Mouse (Mus musculus): ENCODE results near the gene Col23a1.

Gene Col23a1

DNA sequence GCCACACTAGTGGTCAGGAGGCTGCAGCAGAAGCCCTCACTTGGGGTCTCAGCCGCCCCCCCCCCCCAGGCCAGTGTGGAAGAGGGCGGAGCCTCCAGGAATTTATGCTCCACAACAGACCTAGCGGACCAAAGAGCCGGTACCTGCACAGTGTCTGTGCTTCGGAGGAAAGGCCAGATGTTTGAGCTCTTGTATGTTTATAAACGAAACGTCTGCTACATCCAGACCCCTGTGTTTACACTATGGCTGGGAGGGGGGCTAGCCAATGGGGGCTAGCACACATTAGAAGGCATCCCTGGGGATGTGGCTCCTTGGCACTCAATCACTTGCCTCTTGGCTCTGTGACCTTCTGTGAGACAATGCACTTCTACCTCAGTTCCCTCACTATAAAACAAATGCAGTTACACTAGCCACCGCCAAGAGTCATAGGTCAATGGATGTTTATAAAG is 99.2 kb downstream of the Col23a1 start:
- DNase-seq (ENCODE audit: low read depth) = no peak

DNA sequence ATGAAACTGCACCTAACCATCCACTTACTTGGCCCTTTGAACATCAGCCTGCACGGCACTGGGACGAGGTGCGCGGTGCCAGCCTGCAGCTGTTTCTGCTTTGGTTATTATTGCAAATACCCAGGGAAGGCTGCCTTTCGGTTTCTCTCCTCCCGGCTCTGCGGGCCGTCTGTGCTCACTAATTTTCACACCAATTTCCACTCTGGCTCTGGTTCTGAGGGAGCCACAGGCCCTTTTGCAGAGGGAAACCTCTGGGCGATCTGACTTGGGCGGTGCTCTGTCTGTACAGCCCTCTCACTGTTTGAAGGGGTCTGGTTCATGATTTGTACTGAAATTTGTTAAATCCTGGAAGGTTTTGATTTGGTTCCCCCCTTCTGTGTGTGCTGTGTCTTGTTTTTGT is 100.0 kb downstream of the Col23a1 start:
- DNase-seq (ENCODE audit: low read depth) = no peak

DNA sequence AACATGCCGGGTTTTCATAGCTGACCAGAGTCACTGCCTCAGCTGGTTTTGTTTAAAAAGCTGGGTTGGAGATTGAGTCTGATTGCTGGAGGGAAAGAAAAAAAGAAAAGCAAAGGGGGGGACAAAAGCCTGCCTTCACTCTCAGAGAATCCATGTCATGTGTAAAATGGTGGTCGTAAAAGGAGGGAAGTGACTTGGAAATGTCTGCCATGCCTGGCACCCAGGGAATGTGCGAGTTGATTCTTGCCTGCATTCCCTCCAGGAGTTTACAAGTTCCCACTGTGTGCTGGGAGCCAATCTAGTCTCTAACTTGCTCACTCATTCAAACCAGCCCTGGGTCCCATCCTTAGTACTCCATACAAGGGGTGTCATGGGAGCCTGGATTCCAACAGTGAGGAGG is 100.8 kb downstream of the Col23a1 start:
- DNase-seq (ENCODE audit: low read depth) = no peak

DNA sequence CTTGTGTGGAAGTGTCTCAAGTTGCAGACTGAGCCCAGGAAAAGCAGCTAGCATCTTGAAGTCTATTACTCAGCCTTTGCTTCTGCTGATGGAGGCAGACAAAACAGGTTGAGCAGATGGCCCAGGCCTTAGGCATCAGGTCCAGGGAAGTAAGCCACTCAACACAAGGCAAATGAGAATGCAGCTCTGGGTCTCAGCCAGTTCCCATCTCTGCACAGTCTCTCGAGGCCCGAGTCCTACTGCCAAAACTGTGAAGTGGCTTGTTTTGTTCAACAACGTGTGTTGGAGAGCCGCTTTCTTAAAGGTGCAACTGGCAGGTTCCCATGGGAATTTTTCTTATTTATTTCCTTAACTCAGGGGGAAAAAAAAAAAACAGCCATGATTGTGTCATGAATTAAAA is 101.8 kb downstream of the Col23a1 start:
- DNase-seq (ENCODE audit: low read depth) = no peak

DNA sequence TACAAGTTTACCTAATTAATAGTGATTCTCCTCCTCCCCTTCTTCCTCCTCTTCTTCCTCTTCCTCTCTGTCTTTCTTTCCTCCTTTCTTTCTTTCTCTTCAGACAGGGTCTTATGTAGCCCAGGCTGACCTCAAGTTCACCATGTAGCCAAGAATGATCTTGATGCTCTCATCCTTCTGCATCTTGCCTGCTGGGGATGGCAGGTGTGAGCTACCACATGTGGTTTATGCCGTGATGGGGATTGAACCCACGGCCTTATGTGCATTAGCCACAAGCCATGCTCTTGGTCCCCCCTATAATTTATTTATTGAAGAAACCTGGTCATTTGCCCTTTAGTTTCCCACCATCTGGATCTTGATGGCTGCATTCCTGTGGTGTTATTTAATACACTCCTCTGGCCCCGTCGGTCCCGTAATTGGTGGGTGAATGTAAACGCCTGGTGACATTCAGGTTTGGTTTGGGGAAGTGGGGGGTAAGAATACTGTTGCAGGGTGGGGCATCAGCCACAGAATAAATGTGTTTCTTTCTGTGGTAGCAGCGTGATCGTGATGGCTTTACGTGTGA is 104.7 kb downstream of the Col23a1 start:
- no peak for DNase-seq (ENCODE audit: low read depth)

DNA sequence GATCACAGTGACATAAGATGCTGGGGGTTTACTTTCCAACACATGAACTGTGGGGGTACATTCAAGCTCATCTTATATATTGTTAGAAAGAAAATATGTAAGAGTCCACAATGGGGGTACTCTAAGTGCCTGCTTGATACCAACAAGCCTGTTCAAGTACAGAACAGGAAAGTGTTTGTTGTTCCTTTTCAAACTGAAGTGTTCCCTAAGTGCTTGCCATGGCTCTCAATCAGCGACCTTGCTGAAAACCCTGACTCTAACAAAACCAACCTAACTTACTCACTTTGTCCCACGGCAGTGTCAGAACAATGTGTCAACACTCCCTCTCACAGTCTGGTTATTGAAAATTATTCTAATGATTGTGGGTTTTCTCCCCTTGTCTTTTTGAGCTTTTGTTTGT is 106.7 kb downstream of the Col23a1 start:
- no peak for DNase-seq (ENCODE audit: low read depth)

DNA sequence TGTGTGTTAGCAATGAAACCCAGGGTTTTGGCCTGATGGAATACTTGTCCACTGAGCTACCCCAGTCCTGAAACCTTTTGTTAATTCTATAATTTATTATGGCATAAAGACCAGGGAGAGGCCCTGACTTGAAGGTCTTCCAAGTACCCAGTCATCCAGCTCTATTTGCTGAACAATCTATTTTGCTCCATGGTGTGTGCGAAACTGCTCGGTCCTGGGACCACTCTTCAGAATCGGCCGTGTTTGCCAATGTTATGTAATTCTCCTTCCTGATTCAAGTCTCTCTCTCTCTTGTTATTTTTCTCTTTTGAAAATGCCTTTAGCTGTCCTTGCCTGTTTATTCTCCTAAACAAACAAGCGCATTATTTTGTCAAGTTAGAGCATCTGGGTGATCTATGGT is 108.4 kb downstream of the Col23a1 start:
- no peak for DNase-seq (ENCODE audit: low read depth)

DNA sequence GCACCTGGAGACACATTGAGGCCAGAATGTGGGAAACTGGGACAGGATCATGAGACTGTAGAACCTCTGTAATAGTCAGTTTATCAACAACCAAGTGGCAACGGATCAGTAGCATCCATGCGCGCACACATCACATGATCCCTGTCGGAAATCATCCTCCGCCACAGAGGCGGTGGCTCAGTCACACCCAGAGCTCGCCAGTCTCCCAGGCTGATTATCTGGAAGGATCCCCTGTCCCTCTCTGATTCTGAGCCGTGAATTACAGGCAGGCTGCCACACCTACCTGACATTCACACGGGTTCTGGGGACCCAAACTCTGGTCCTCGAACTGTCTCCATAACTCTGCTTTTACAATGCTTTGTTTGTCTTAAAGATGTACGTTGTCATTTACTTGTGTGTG is 110.6 kb downstream of the Col23a1 start:
- no peak for DNase-seq (ENCODE audit: low read depth)

DNA sequence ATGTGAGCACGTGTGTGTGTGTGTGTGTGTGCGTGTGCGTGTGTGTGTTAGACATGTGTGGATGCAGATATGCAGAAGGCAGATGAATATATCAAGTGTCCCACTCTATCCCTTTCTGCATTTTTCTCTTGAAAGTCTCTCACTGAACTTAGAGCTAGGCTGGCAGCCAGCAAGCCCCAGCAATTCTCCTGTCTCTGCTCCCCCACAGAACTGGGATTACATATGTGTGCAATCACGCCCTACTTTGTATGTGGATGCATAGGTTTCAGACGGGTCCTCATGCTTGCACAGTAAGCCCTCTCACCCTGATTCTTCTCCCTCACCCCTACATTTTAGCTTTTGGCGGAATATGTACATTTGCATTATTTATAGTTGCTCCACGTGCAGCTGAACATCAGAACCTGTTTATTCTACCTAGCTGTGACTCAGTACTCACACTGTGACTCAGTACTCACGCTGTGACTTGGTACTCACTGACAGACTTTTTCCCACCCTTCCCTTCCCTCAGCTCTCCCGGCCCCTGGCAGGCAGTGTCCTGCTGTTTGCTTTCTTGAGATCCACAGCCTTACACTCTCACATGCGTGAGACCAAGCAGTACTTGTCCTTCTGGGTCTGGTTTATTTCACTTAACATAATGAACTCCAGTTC is 111.9 kb downstream of the Col23a1 start:
- DNase-seq (ENCODE audit: low read depth) = no peak

DNA sequence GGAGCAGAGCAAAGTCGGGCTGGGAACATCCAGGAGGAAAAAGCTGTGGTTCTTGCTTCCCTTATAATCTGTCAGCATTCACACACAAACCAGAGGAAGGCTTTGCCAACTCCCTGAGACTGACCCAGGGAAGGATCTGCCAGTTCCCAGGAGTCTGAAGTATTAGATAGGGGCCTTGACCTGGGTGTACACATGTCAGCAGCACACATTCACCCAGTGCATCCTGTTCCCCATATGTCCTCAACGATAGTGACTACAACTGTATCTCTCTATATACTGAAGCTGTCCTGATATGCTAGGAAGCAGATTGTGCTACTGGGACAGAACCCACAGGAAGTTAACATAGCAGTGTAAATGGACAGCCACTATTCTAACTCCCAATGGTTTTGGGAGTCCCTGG is 114.2 kb downstream of the Col23a1 start:
- DNase-seq (ENCODE audit: low read depth) = no peak

DNA sequence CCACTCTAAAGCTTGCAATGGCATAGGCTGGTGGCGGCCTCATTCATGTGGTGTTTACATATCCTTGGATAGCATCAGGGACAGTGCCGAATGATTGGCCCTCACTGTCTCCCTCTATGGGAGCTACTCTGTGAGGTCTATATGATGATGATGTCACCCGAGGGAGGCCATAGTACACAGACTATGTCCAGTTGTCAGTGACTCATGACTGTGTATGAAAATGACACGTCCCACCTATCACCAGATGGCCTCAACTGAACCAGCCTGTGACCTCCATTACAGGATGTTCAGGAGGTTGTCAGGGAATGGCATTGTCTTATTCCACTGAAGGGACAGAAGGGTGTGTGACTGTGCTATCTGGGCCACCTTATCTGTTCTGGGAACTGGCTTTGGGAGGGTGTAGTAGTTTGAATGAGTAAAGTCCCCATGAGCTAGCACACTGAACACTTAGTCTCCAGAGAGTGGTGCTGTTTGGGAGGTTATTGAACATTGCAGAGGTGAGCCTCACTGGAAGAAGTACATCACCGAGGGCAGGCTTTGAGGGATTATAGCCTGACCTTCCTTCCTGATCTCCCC is 115.2 kb downstream of the Col23a1 start:
- DNase-seq (ENCODE audit: low read depth) = peak; percentile 5

DNA sequence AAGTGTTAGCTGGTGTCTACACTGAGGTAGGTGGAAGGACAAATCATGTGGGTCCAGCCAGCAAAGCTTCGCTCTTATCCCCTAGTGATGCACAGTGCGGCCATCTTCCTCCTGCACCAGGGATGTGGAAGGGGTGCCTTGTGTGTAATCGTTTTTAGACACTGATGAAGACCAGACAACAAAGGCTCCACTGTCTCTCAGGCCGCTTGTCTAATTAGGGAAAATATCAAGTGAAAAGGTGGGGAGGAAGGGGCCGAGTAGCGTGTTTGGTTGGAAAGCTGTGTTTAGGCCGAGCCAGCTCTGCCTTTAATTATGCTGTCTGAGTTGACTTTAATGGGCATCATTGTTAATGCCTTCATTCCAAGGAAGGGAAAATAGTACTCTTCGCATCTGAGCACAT is 116.8 kb downstream of the Col23a1 start:
- no peak for DNase-seq (ENCODE audit: low read depth)

DNA sequence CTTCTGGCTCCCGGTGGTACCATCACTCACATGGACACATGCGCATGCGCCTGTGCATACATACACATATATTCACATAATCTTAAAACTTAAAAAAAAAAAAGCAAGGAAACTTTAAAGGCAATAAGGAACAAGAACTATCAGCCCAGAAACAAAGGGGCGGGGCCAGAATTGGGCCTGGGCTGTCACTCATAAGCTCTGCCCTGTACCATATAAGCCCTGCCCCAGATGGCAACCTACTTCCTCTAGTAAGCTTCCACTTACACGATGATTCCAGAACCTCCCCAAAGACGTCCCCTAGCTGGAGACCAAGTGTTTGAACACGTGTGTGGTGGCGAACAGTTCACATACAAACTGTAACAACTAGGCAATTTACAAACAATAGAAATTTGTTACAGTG is 117.6 kb downstream of the Col23a1 start:
- peak; percentile 25 for DNase-seq (ENCODE audit: low read depth)

DNA sequence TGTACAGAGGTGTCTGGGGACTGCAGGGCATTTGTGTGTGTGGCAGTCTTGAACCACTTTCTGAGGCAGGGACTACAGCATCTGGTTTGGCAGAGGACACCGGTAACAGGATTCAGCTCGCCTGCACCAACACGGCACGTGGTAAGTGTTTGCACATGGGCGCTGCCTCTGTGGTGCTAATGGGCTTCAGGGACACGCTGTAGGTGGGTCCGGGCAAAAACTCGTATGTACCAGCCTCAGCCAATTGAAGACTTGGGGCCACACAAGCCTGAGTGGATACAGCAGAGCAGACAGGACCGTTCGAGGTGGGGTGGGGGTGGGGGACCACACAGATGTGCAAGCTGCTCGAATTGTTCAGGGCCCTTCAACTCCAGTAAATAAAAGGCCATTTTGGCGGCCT is 121.1 kb downstream of the Col23a1 start:
- DNase-seq (ENCODE audit: low read depth) = no peak

DNA sequence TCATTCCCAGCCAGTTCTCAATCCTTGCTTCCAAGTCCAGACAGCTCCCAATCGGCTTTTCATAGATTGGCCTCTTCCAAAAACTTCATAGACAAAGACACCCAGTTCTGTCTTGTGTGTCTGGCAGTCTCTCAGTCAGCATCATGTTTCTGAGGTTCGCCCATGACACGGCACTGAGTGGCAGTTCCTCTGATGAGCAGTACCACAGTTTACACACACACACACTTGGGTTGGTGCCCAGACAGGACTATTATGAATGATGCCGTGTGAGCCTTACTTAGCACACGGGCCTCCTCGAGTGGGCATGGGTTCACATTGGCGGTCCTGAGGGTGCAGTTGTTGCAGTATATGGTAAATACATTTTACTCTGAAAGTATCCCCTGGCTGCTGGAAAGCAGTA is 124.8 kb downstream of the Col23a1 start:
- DNase-seq (ENCODE audit: low read depth) = no peak

DNA sequence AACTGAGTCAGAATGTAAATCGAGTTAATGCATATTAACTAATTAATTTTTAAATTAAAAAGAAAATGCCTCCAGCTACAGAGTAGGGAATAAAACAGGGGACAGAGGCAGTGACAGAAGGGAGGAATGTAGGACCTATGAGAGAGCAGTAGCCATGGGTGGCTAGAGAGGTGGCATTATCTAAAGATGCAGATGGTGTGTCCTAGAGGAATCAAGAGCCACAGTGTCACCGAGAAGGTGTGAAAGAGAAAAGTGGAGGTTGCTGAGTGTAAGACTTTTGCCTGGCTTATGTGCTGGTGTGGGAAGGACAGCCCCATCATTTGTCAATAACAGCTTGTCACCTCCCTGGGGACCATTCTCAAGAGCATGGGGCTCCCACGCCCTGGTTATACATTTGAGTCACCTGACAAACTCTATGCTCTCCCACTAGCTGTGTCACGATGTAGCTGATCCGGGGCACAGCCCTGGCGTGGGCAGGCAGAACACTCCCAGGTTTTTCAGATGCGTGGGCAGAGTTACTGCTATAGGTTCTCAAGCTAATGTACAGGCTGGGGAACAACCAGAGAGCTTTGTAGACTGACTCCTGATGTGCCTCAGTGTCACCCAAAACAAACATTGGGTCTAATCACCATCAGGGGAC is 125.4 kb downstream of the Col23a1 start:
- DNase-seq (ENCODE audit: low read depth) = no peak

DNA sequence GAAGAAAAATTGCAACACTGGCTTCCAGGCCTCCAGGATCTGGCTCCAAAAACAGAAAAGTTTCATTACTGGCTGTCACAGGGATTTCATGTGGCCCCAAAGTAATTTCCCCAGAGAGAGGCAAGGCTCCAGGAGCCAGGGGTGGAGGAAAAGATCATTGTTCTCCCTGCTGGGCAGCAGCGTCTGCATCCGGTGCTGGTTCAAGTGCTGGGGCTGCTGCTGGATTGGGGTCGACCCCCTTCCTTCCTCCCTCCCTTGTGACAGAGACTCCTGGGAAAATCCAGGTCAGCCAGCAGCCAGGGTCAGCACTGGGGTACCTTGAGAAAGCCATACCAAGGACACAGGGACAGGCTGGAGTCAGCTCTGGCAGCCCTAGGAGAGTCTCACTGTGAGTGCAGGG is 129.1 kb downstream of the Col23a1 start:
- DNase-seq (ENCODE audit: low read depth) = no peak

DNA sequence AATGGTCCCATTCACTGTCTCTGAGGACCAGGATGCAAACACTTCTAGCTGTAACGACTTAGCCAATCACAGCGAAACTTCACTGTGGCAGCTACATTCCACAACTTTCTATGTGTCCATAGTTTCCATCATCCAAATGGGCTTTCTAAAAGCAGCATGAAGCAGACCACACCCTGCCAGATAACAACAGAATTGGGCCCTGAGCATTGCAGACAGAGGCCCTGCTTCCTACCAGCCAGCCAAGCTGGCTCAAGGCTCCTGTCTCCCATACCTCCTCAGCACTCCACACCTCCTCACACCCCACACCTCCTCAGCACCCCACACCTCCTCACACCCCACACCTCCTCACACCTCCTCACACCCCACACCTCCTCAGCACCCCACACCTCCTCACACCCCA is 132.2 kb downstream of the Col23a1 start:
- no peak for DNase-seq (ENCODE audit: low read depth)

DNA sequence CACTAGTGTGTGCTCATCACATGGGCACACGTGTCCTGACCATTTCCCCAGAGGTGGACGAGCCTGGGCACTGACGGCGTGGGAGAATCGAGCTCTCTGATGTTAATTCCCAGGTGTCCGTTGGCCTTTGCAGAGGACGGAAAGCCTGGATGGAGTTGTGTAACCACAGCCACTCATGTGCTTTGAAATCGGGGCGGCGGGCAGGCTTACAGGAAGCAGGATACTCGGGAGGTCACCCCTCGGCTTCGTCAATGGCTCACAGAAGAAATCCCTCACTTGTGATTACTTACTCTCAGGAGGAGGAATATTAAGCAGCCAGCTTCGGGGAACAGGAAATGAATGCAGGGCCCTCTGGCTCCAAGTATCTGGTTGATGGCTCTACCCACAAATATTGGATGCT is 133.0 kb downstream of the Col23a1 start:
- no peak for DNase-seq (ENCODE audit: low read depth)

DNA sequence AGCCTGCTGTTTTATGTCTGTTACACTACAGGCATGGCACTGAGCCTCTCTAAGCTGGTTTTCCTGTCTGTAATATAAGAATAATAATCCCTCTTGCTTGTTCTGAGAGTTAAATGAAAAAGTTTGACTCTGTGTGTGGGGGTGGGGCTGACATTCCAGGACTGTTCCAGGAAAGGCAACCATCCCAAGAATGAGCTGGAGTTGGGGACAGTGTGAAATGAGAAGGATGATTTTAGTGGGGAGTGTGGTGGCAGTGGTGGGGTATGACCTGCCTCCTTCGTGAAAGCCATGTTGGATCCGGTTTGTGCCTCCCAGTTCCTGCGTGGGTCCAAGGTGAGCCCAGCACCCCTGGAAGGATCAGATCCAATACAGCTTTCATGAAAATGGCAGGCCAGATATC is 136.4 kb downstream of the Col23a1 start:
- no peak for DNase-seq (ENCODE audit: low read depth)

DNA sequence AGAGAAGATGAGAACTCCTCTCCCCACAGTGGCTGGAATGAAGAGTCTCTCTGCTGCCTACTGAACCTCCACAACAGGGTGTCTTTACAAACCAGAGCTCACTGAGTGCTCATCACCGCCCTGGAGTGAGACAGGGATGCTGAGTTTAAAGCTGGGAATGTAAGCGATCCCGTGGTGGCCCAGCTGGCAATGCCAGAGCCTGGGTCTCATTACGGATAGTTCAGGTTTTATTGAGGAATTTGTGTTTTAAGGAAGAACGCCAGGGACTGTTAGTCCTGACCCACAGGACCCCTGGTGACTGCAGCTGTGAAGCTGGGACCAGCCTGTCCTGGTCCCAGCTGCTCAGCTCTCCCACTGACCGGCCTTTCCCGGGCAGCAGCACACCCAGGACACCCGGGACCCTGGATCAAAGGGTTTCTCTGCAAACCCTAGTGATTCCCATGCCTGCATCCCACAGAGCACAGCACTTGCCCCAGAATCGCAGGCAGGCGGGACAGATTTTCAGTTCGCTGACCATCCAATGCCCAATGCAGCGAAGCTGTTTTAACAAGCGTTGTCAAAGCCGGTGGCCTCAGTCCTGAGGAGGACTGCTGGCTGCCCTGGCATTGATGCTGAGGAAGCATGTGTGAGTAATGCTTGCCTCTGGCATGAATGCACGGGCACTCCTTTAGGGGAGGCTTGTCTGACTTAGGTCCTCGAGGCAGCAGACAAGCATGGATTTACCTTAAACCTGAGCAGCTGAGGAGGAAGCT is 139.9 kb downstream of the Col23a1 start:
- no peak for DNase-seq (ENCODE audit: low read depth)

DNA sequence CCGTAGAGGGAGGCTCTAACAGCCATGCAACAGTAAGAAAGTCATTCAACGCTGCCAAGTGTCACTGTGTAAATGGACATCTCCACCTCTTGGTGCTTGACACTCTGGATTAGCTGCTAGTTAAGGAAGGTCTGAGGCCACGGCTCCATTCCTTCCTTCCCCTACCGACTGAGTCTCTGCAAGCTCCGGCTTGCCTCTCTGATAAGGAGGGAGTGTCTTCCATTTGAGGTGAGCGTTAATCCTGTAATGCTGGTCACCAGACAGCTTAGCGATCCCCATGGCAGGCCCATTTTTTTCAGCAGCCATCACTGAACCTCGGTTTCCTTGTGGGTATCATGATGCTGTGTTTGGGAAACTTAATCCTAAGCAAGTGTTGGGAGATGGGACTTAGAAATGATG is 140.5 kb downstream of the Col23a1 start:
- DNase-seq (ENCODE audit: low read depth) = no peak

DNA sequence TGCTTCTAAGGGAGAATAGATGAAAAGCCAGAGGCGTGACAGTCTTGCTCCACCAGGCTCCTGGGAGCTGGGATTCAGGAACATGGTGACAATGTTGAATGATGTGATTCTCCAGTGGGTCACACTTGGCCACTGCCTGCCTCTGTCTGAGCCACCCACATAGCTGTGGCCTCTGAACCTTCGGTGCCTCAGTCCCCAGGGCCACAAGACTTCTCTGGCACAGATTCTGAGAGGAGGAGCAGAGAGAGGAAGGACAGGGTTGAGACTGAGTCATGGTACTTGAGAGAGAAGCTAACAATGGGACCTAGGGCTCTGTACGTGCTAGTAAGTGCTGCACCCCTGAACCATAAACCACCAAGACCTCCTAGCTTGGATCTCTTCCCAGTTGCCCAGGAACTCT is 141.6 kb downstream of the Col23a1 start:
- DNase-seq (ENCODE audit: low read depth) = no peak
